Mouse (Mus musculus): ENCODE results near the gene Car3.

DNA sequence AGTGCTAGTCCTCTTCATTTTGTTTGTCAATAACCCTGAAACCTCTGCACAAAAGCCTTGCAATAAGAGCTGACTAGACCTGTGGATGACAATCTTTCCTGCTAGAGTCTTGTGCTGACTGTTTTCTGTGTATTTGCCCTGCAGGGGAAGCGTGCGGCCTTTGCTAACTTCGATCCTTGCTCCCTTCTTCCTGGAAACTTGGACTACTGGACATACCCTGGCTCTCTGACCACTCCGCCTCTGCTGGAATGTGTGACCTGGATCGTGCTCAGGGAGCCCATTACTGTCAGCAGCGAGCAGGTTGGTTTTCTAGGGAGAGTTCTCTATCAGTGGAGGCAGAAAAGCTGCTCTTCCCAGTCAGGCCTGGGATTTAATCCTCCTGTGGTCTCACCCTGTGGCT, 34.5 kb downstream of the Car3 start:
- TF ChIP-seq CTCF (IDR thresholded peaks at IDR 0.05; ENCODE audit: borderline replicate concordance, extremely low read depth, insufficient read depth, insufficient read length) (no peak), POLR2A (IDR thresholded peaks at IDR 0.05; ENCODE audit: borderline replicate concordance, extremely low read depth, insufficient read depth, insufficient read length, poor library complexity, severe bottlenecking) (no peak)
